Mouse (Mus musculus) cerebellum, adult 2 months (tissue): Measurements from ENCODE around the gene Aggf1. TPM values are rescaled to one million over a fixed set of nuclear protein-coding genes. Genes with fewer than 3 reads are reported as not detected.
"Not testable (repeated sequence)": the region's sequence is repeated elsewhere in the genome, so short reads cannot be mapped to it uniquely, and the experiment has no call there.

Experiments used
- DNase-seq, 2 experiments: peaks; one replicate each; pipeline ENCODE4 v3.0.0; 2021
- H3K27ac ChIP-seq: fragments of 200-500 bp; 2 replicates; pipeline ENCODE4 v1.5.1; 2012; ENCODE audit warnings: low read length, control low read depth, inconsistent platforms; ENCODE audit not compliant: insufficient read depth
- H3K27me3 ChIP-seq: fragments of 200-500 bp; 2 replicates; pipeline ENCODE4 v1.6.1; 2012; ENCODE audit warnings: inconsistent platforms, mild to moderate bottlenecking, low read length, moderate library complexity; ENCODE audit not compliant: control insufficient read depth, insufficient read depth
- H3K4me1 ChIP-seq: fragments of 200-500 bp; 2 replicates; pipeline ENCODE4 v1.6.1; 2011; ENCODE audit warnings: low read length; ENCODE audit not compliant: control insufficient read depth, insufficient read depth
- H3K4me3 ChIP-seq: fragments of 200-500 bp; replicated peaks from 2 replicates; pipeline ENCODE3; 2011; ENCODE audit warnings: mild to moderate bottlenecking, low read depth, low read length, control low read depth; ENCODE audit not compliant: insufficient read depth
- CTCF ChIP-seq: fragments of 200-500 bp; IDR thresholded peaks from 2 replicates; pipeline ENCODE4 v1.5.1; 2011; ENCODE audit warnings: low read depth, mild to moderate bottlenecking, control low read depth, low read length, moderate library complexity, borderline replicate concordance; ENCODE audit not compliant: insufficient read depth
- POLR2A ChIP-seq: fragments of 200-500 bp; IDR thresholded peaks from 2 replicates; pipeline ENCODE4 v1.6.1; 2011; ENCODE audit warnings: low read length, control low read depth, borderline replicate concordance; ENCODE audit not compliant: insufficient read depth
- WGBS: fragments of 180-500 bp; shearing (Covaris S2); methylation state at CpG from one replicate; pipeline ENCODE4 v1.1.7; 2018; 5-methylcytosine and 5-hydroxymethylcytosine counted together
- polyA plus RNA-seq: library from polyadenylated mRNA; depleted of rRNA; stranded (reverse); fragments of >200 nt; gene quantifications from 2 replicates; pipeline ENCODE4 v1.2.3, GENCODE M21; 2012

Gene Aggf1
- polyA plus RNA-seq, 1 experiment: 40.5 TPM

GRCm38 (mm10) chr13:95388226-95388625, 13.1 kb upstream of the Aggf1 start:
- Histone ChIP-seq H3K27ac (no peak overlapping the region), H3K27me3 (no peaks in the 10 kb centered on the region), H3K4me3 (no peak overlapping the region), H3K4me1 (no peaks in the 10 kb centered on the region)
- 81% methylated on average over 5 of the region's 5 CpGs for WGBS
- no peak for DNase-seq
- no peak for TF ChIP-seq CTCF
- TF ChIP-seq POLR2A: no peak

- Histone ChIP-seq H3K4me3 (no peak overlapping the region), H3K27ac (no peak overlapping the region), H3K27me3 (no peaks in the 10 kb centered on the region), H3K4me1 (no peaks in the 10 kb centered on the region)
- 87% methylated on average over 5 of the region's 5 CpGs for whole genome bisulfite sequencing
- DNase-seq: no peak
- TF ChIP-seq CTCF: no peak
- TF ChIP-seq POLR2A: no peak
These were observed 7.3 kb upstream of the Aggf1 start for GRCm38 (mm10) chr13:95382418-95382817.

- H3K4me1 ChIP-seq: no peaks in the 10 kb centered on the region; the same call in 1 of the 2 replicates
- H3K27me3 ChIP-seq: no peaks in the 10 kb centered on the region
- TF ChIP-seq CTCF (no peak), POLR2A (no peak)
- no peak overlapping the region for H3K27ac ChIP-seq
- no peak overlapping the region for H3K4me3 ChIP-seq
- 80% methylated on average over 3 of the region's 3 CpGs for WGBS
- DNase-seq: no peak
These were observed 3.5 kb upstream of the Aggf1 start for GRCm38 (mm10) chr13:95378696-95379095.

GRCm38 (mm10) chr13:95376689-95377289, 1.6 kb upstream of the Aggf1 start:
- not testable (repeated sequence) for H3K4me3 ChIP-seq, H3K27me3 ChIP-seq, DNase-seq, H3K4me1 ChIP-seq, H3K27ac ChIP-seq
- WGBS: 88% methylated on average over 11 of the region's 11 CpGs

- H3K4me3 ChIP-seq: peak overlapping the region; percentile 88
- no peaks in the 10 kb centered on the region for H3K27me3 ChIP-seq
- H3K27ac ChIP-seq: no peak overlapping the region; the same call in 1 of the 2 replicates
- peaks cover 5% of the 10 kb centered on the region; the same call in 1 of the 2 replicates for H3K4me1 ChIP-seq
- 25% methylated on average over 6 of the region's 6 CpGs for WGBS
- DNase-seq: no peak
- TF ChIP-seq CTCF: no peak
- no peak for TF ChIP-seq POLR2A
These were observed 382 bp upstream of the Aggf1 start for GRCm38 (mm10) chr13:95375554-95375914.

- Histone ChIP-seq H3K4me3 (no peak overlapping the region), H3K4me1 (no peaks in the 10 kb centered on the region), H3K27ac (no peak overlapping the region), H3K27me3 (no peaks in the 10 kb centered on the region)
- TF ChIP-seq POLR2A: no peak
- TF ChIP-seq CTCF: no peak
- 95% methylated on average over 8 of the region's 8 CpGs for WGBS
- no peak for DNase-seq
These were observed 8.8 kb downstream of the Aggf1 start for GRCm38 (mm10) chr13:95366356-95366755.

- WGBS: 48% methylated on average over 4 of the region's 4 CpGs
- H3K4me1 ChIP-seq: no peaks in the 10 kb centered on the region
- H3K27ac ChIP-seq: no peak overlapping the region
- no peak for DNase-seq
- H3K27me3 ChIP-seq: no peaks in the 10 kb centered on the region
- TF ChIP-seq POLR2A (no peak), CTCF (no peak)
- H3K4me3 ChIP-seq: no peak overlapping the region
These were observed 11.7 kb downstream of the Aggf1 start for GRCm38 (mm10) chr13:95363440-95363839.

- WGBS: 86% methylated on average over 2 of the region's 2 CpGs
- Histone ChIP-seq H3K27ac (no peak overlapping the region), H3K27me3 (no peaks in the 10 kb centered on the region), H3K4me3 (no peak overlapping the region), H3K4me1 (no peaks in the 10 kb centered on the region)
- TF ChIP-seq POLR2A: no peak
- TF ChIP-seq CTCF: no peak
- no peak for DNase-seq
These were observed 16.9 kb downstream of the Aggf1 start for GRCm38 (mm10) chr13:95358223-95358622.

- no peak overlapping the region for H3K4me3 ChIP-seq
- WGBS: 46% methylated on average over 3 of the region's 3 CpGs
- TF ChIP-seq CTCF: no peak
- TF ChIP-seq POLR2A: no peak
- H3K27ac ChIP-seq: no peak overlapping the region
- peak; percentile 28 to 55 for DNase-seq
- peaks cover 6% of the 10 kb centered on the region for H3K4me1 ChIP-seq
- H3K27me3 ChIP-seq: no peaks in the 10 kb centered on the region
These were observed 26.7 kb downstream of the Aggf1 start for GRCm38 (mm10) chr13:95348476-95348875.
